ENCODE assay signal across 8 mouse cellular contexts in the genomic region with DNA sequence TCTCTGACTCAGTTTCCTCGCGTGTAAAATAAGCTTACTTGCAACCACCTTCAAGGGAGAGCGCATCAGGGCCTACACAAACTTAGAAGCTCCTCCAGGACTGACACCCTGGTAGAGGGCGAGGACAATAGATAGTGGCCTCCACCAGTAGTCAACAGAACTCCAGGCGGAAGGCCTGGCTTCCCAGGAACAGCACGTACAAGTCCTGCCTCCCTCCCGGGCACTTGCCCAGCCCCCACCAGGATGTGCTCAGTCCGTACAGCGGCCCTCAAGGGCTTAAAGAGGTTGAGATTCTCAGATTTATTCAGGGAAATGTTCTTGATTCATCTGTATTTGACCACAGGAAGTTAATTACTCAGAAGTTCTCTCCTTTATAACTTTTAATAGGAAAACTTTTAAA. TPM values are rescaled to one million over a fixed set of nuclear protein-coding genes. Genes with fewer than 3 reads are reported as not detected.
DNase-seq lines count a peak whose midpoint lies in the region; ATAC-seq lines count a peak whose summit lies in the region.

No protein-coding gene starts in this region.

- intact Hi-C loops in heart, postnatal 36 days (cut with DNase I): loop anchor here (2.0 to 5.0 kb wide), 3 partner anchors 14 to 69 kb away; no protein-coding TSS in a partner anchor
- intact Hi-C loops in left cerebral cortex, postnatal 25 days (cut with DNase I): no loop called here

- no peak for ATAC-seq in embryonic facial prominence, embryonic 15.5 days (ENCODE audit: insufficient number of reproducible peaks, low FRiP score, low TSS enrichment, low read depth)
- no peak for ATAC-seq in limb, embryonic 12.5 days (ENCODE audit: insufficient number of reproducible peaks, insufficient read depth, low FRiP score, low TSS enrichment, low read depth)
- no peak for ATAC-seq in midbrain, embryonic 14.5 days (ENCODE audit: low FRiP score, low TSS enrichment)

- H3K36me3 ChIP-seq in embryonic facial prominence, embryonic 15.5 days: no peaks in the 10 kb centered on the region
- no peaks in the 10 kb centered on the region for H3K36me3 ChIP-seq in limb, embryonic 12.5 days
- no peaks in the 10 kb centered on the region for H3K36me3 ChIP-seq in midbrain, embryonic 14.5 days (ENCODE audit: control insufficient read depth, insufficient read depth, low read length)

- H3K4me2 ChIP-seq in embryonic facial prominence, embryonic 15.5 days (replicated peaks): peak overlapping the region; percentile 99
- H3K4me2 ChIP-seq in limb, embryonic 12.5 days: peak overlapping the region; percentile 92
- H3K4me2 ChIP-seq in midbrain, embryonic 14.5 days (ENCODE audit: low read length): peak overlapping the region; percentile 99; the same call in 1 of the 2 replicates

- H3K4me3 ChIP-seq in embryonic facial prominence, embryonic 15.5 days (replicated peaks): peak overlapping the region; percentile 68
- peak overlapping the region; percentile 70 for H3K4me3 ChIP-seq in limb, embryonic 12.5 days (replicated peaks)
- H3K4me3 ChIP-seq in midbrain, embryonic 14.5 days (replicated peaks; ENCODE audit: low read depth, low read length): no peak overlapping the region; the same call in 1 of the 2 replicates

- H3K9me3 ChIP-seq in embryonic facial prominence, embryonic 15.5 days (replicated peaks): no peaks in the 10 kb centered on the region
- no peaks in the 10 kb centered on the region for H3K9me3 ChIP-seq in limb, embryonic 12.5 days
- H3K9me3 ChIP-seq in midbrain, embryonic 14.5 days (ENCODE audit: control insufficient read depth, low read length): no peaks in the 10 kb centered on the region

- H3K27me3 ChIP-seq in embryonic facial prominence, embryonic 15.5 days: peaks cover 14% of the 10 kb centered on the region; the same call in 1 of the 2 replicates
- peaks cover 21% of the 10 kb centered on the region; the same call in 1 of the 2 replicates for H3K27me3 ChIP-seq in limb, embryonic 12.5 days
- peaks cover 9% of the 10 kb centered on the region; the same call in 1 of the 2 replicates for H3K27me3 ChIP-seq in midbrain, embryonic 14.5 days (ENCODE audit: control insufficient read depth, insufficient read depth, low read length)

- H3K27ac ChIP-seq in embryonic facial prominence, embryonic 15.5 days (replicated peaks): no peak overlapping the region
- no peak overlapping the region for H3K27ac ChIP-seq in limb, embryonic 12.5 days
- H3K27ac ChIP-seq in midbrain, embryonic 14.5 days (replicated peaks; ENCODE audit: low read depth, low read length): no peak overlapping the region

- DNase-seq in ZHBTc4 (ENCODE audit: low read depth, low spot score): peak; percentile 20
- peak; percentile 14 to 33 for DNase-seq in heart, postnatal 36 days
- no peak for DNase-seq in midbrain, embryonic 14.5 days
- no peak for DNase-seq in left cerebral cortex, postnatal 25 days (ENCODE audit: low spot score in 2 of 2)
- no peak for DNase-seq in right cerebral cortex, postnatal 36 days (ENCODE audit: low spot score in 2 of 2)
- DNase-seq in thymus, postnatal 25 days: no peak

- peaks cover 18% of the 10 kb centered on the region; the same call in 1 of the 2 replicates for H3K4me1 ChIP-seq in embryonic facial prominence, embryonic 15.5 days
- H3K4me1 ChIP-seq in limb, embryonic 12.5 days (replicated peaks): peaks cover 18% of the 10 kb centered on the region
- H3K4me1 ChIP-seq in midbrain, embryonic 14.5 days (ENCODE audit: control insufficient read depth, insufficient read depth, low read length): peaks cover 5% of the 10 kb centered on the region; the same call in 1 of the 2 replicates

- no peak overlapping the region for H3K9ac ChIP-seq in embryonic facial prominence, embryonic 15.5 days
- 0 out of 2 replicates have a peak overlapping the region, but pooled peaks have one; percentile 66 for H3K9ac ChIP-seq in limb, embryonic 12.5 days (replicated peaks)
- no peak overlapping the region for H3K9ac ChIP-seq in midbrain, embryonic 14.5 days (replicated peaks; ENCODE audit: low read length)

- WGBS in embryonic facial prominence, embryonic 15.5 days: 53% methylated on average over 9 of the region's 9 CpGs
- WGBS in limb, embryonic 12.5 days: 32% methylated on average over 9 of the region's 9 CpGs
- 22% methylated on average over 9 of the region's 9 CpGs for WGBS in midbrain, embryonic 14.5 days

RNA-seq across cellular contexts. Expression of a gene that starts 1.1 kb away (rescaled TPM):
- 25.2 and 25.3 TPM in 2 replicates for polyA plus RNA-seq in embryonic facial prominence, embryonic 15.5 days (2015; fragmentation: Nextera tagmentation; extraction: Ambion mirVana)
- 10 to 100 TPM; 10.7 to 11.0 TPM for total RNA-seq in heart, postnatal 36 days (2021)
- polyA plus RNA-seq in limb, embryonic 12.5 days (2016; fragmentation: Nextera tagmentation; extraction: Ambion mirVana): 18.8 and 20.1 TPM in 2 replicates
- 4.4 and 6.1 TPM in 2 replicates for polyA plus RNA-seq in midbrain, embryonic 14.5 days (2014; fragmentation: Nextera tagmentation; extraction: Ambion mirVana)
- 1 to 10 TPM; 2.2 to 2.5 TPM for total RNA-seq in left cerebral cortex, postnatal 25 days (2021)

Comparison
In these comparisons a context has a peak if more than half of its experiments do, and no peak if none do; other contexts are left out.
1. DNase-seq: peak in ZHBTc4 (single experiment) and heart, postnatal 36 days (2 of 2); none in midbrain, embryonic 14.5 days (single experiment), left cerebral cortex, postnatal 25 days (0 of 2), right cerebral cortex, postnatal 36 days (0 of 2) and thymus, postnatal 25 days (single experiment).
2. Peak in every context shown above with its lines, with median percentiles within 50 percentile points of each other: H3K4me2 ChIP-seq.